Mouse (Mus musculus) cerebellum, adult (tissue): ENCODE data around the gene Clec2e.
A peak's percentile ranks its signal among the peaks of the same experiment; 100 is the strongest.
"Not testable (repeated sequence)": the region's sequence is repeated elsewhere in the genome, so short reads cannot be mapped to it uniquely, and the experiment has no call there.

ENCODE experiments used
- ATAC-seq: cut with Nextera tagmentation; 2 replicates; pipeline ENCODE4 v1.9.2; 2017; ENCODE audit warnings: mild to moderate bottlenecking, moderate library complexity, mixed read lengths; ENCODE audit not compliant: insufficient number of reproducible peaks, low FRiP score, low TSS enrichment

Clec2e gene

GRCm38 (mm10) chr6:129100794-129101193 is at the start of gene Clec2e:
Clec2e (minus strand) TSS chr6:129100913.
- not testable (repeated sequence) for ATAC-seq

GRCm38 (mm10) chr6:129146812-129147211 is 46.1 kb upstream of the Clec2e start:
- ATAC-seq, result no peak

GRCm38 (mm10) chr6:129132604-129133341 is 32.1 kb upstream of the Clec2e start:
- no peak for ATAC-seq

- ATAC-seq, result no peak
Observed at GRCm38 (mm10) chr6:129126861-129127260, 26.1 kb upstream of the Clec2e start.

- not testable (repeated sequence) for ATAC-seq
Observed at GRCm38 (mm10) chr6:129124531-129124930, 23.8 kb upstream of the Clec2e start.

- no peak for ATAC-seq
Observed at GRCm38 (mm10) chr6:129116223-129116622, 15.5 kb upstream of the Clec2e start.

GRCm38 (mm10) chr6:129114237-129114636 is 13.5 kb upstream of the Clec2e start:
- ATAC-seq, result not testable (repeated sequence)

GRCm38 (mm10) chr6:129113769-129114168 is 13.1 kb upstream of the Clec2e start:
- ATAC-seq, result no peak

GRCm38 (mm10) chr6:129113030-129113673 is 12.4 kb upstream of the Clec2e start:
- no peak for ATAC-seq

- ATAC-seq, result no peak
Observed at GRCm38 (mm10) chr6:129112526-129112925, 11.8 kb upstream of the Clec2e start.

GRCm38 (mm10) chr6:129107916-129108315 is 7.2 kb upstream of the Clec2e start:
- ATAC-seq, result no peak

- ATAC-seq, result no peak
Observed at GRCm38 (mm10) chr6:129102858-129103555, 2.3 kb upstream of the Clec2e start.

- no peak for ATAC-seq
Observed at GRCm38 (mm10) chr6:129101604-129102003, 891 bp upstream of the Clec2e start.

GRCm38 (mm10) chr6:129097929-129098328 is 2.8 kb downstream of the Clec2e start:
- ATAC-seq, result no peak

- 0 out of 2 replicates have a peak, but pooled peaks have one; percentile 20 for ATAC-seq
Observed at GRCm38 (mm10) chr6:129095166-129095565, 5.5 kb downstream of the Clec2e start.

- ATAC-seq, result not testable (repeated sequence)
Observed at GRCm38 (mm10) chr6:129088596-129088995, 12.1 kb downstream of the Clec2e start.

- ATAC-seq, result no peak
Observed at GRCm38 (mm10) chr6:129088161-129088560, 12.6 kb downstream of the Clec2e start.

GRCm38 (mm10) chr6:129086031-129086430 is 14.7 kb downstream of the Clec2e start:
- ATAC-seq, result not testable (repeated sequence)

- no peak for ATAC-seq
Observed at GRCm38 (mm10) chr6:129085098-129085497, 15.6 kb downstream of the Clec2e start.

- ATAC-seq, result peak; percentile 52; the same call in 1 of the 2 replicates
Observed at GRCm38 (mm10) chr6:129066986-129067385, 33.7 kb downstream of the Clec2e start.

GRCm38 (mm10) chr6:129066530-129066929 is 34.2 kb downstream of the Clec2e start:
- ATAC-seq, result no peak
